Mouse (Mus musculus) cortical plate, adult 2 months (tissue): Measurements from ENCODE around the gene Cep104.

Source experiments
- CTCF ChIP-seq: fragments of 200-500 bp; IDR thresholded peaks from 2 replicates; pipeline ENCODE4 v1.5.1; 2011; ENCODE audit warnings: mild to moderate bottlenecking, control low read depth, low read length; ENCODE audit not compliant: insufficient read depth; ENCODE audit errors: extremely low read depth
- POLR2A ChIP-seq: fragments of 200-500 bp; IDR thresholded peaks from 2 replicates; pipeline ENCODE4 v1.6.1; 2011; ENCODE audit warnings: mild to moderate bottlenecking, low read length, control low read depth; ENCODE audit not compliant: insufficient read depth; ENCODE audit errors: extremely low read depth

- TF ChIP-seq CTCF (no peak), POLR2A (no peak)
Measured at GRCm38 (mm10) chr4:154022407-154022806, 47.4 kb downstream of the Cep104 start.
